Mouse (Mus musculus): ENCODE results near the gene Rell1. TPM values are rescaled to one million over a fixed set of nuclear protein-coding genes. Genes with fewer than 3 reads are reported as not detected.
A peak's percentile ranks its signal among the peaks of the same experiment; 100 is the strongest.

The Rell1 gene
- polyA plus RNA-seq, 1 experiment from 2014 or later: 5.4 TPM

GRCm38 (mm10) chr5:63982296-63982695 lies 13.6 kb upstream of the Rell1 start:
- Histone ChIP-seq H3K27ac (replicated peaks in 1 of 2; ENCODE audit: control insufficient read depth in 1 of 2, insufficient read depth in 1 of 2, low read depth in 2 of 2, low read length in 2 of 2) (no peak overlapping the region), H3K4me2 (ENCODE audit: low read length) (peak overlapping the region; percentile 19; the same call in 1 of the 2 replicates)
- 7% methylated on average over 11 of the region's 11 CpGs for WGBS

GRCm38 (mm10) chr5:63970991-63971390 lies 2.3 kb upstream of the Rell1 start:
- H3K27ac ChIP-seq (replicated peaks in 1 of 2; ENCODE audit: control insufficient read depth in 1 of 2, insufficient read depth in 1 of 2, low read depth in 2 of 2, low read length in 2 of 2): no peak overlapping the region
- no peak for ATAC-seq (ENCODE audit: insufficient number of reproducible peaks, insufficient read depth, low FRiP score, low read depth)
- 92% methylated on average over 2 of the region's 2 CpGs for WGBS
- no peak overlapping the region for H3K4me2 ChIP-seq (ENCODE audit: low read length)
- H3K36me3 ChIP-seq (ENCODE audit: control insufficient read depth, insufficient read depth, low read length): no peaks in the 10 kb centered on the region
- H3K4me3 ChIP-seq (ENCODE audit: control insufficient read depth in 1 of 2, insufficient read depth in 1 of 2, low read depth in 1 of 2, low read length in 2 of 2): no peak overlapping the region
- H3K4me1 ChIP-seq (ENCODE audit: control insufficient read depth in 2 of 2, insufficient read depth in 2 of 2, low read length in 2 of 2): peaks cover 0 to 20% of the 10 kb centered on the region in 2 experiments; a peak in 2 of 4 replicates
- no peaks in the 10 kb centered on the region for H3K9me3 ChIP-seq (ENCODE audit: control insufficient read depth, low read length)
- H3K27me3 ChIP-seq (ENCODE audit: control insufficient read depth, insufficient read depth, low read length): no peaks in the 10 kb centered on the region
- H3K9ac ChIP-seq (ENCODE audit: low read length): no peak overlapping the region

More at GRCm38 (mm10) chr5:63982296-63982695, 13.6 kb upstream of the Rell1 start:
- Histone ChIP-seq H3K27me3 (ENCODE audit: control insufficient read depth, insufficient read depth, low read length) (no peaks in the 10 kb centered on the region), H3K4me1 (ENCODE audit: control insufficient read depth in 2 of 2, insufficient read depth in 2 of 2, low read length in 2 of 2) (peaks cover 2 to 6% of the 10 kb centered on the region in 2 experiments; a peak in 2 of 4 replicates), H3K36me3 (ENCODE audit: control insufficient read depth, insufficient read depth, low read length) (no peaks in the 10 kb centered on the region), H3K4me3 (ENCODE audit: control insufficient read depth in 1 of 2, insufficient read depth in 1 of 2, low read depth in 1 of 2, low read length in 2 of 2) (no peak overlapping the region), H3K9ac (ENCODE audit: low read length) (no peak overlapping the region), H3K9me3 (ENCODE audit: control insufficient read depth, low read length) (no peaks in the 10 kb centered on the region)
- no peak; the same call in 1 of the 2 replicates for ATAC-seq (ENCODE audit: insufficient number of reproducible peaks, insufficient read depth, low FRiP score, low read depth)

GRCm38 (mm10) chr5:63970281-63970732 lies 1.6 kb upstream of the Rell1 start:
- no peak overlapping the region for H3K4me3 ChIP-seq (ENCODE audit: control insufficient read depth in 1 of 2, insufficient read depth in 1 of 2, low read depth in 1 of 2, low read length in 2 of 2)
- no peaks in the 10 kb centered on the region for H3K36me3 ChIP-seq (ENCODE audit: control insufficient read depth, insufficient read depth, low read length)
- H3K27me3 ChIP-seq (ENCODE audit: control insufficient read depth, insufficient read depth, low read length): no peaks in the 10 kb centered on the region
- peaks cover 0 to 20% of the 10 kb centered on the region in 2 experiments; a peak in 2 of 4 replicates for H3K4me1 ChIP-seq (ENCODE audit: control insufficient read depth in 2 of 2, insufficient read depth in 2 of 2, low read length in 2 of 2)
- no peak for ATAC-seq (ENCODE audit: insufficient number of reproducible peaks, insufficient read depth, low FRiP score, low read depth)
- WGBS: 29% methylated on average over 7 of the region's 7 CpGs
- no peak overlapping the region; the same call in 1 of the 2 replicates for H3K4me2 ChIP-seq (ENCODE audit: low read length)
- no peak overlapping the region for H3K9ac ChIP-seq (ENCODE audit: low read length)
- H3K9me3 ChIP-seq (ENCODE audit: control insufficient read depth, low read length): no peaks in the 10 kb centered on the region
- H3K27ac ChIP-seq (replicated peaks in 1 of 2; ENCODE audit: control insufficient read depth in 1 of 2, insufficient read depth in 1 of 2, low read depth in 2 of 2, low read length in 2 of 2): peak overlapping the region in 1 of 2 experiments; percentile 37; a peak in 1 of 4 replicates

GRCm38 (mm10) chr5:63969476-63970112 lies 897 bp upstream of the Rell1 start:
- 29% methylated on average over 5 of the region's 5 CpGs for WGBS
- Histone ChIP-seq H3K4me2 (ENCODE audit: low read length) (peak overlapping the region; percentile 76), H3K9ac (ENCODE audit: low read length) (peak overlapping the region; percentile 72; the same call in 1 of the 2 replicates), H3K4me1 (ENCODE audit: control insufficient read depth in 2 of 2, insufficient read depth in 2 of 2, low read length in 2 of 2) (peaks cover 0 to 20% of the 10 kb centered on the region in 2 experiments; a peak in 2 of 4 replicates), H3K4me3 (ENCODE audit: control insufficient read depth in 1 of 2, insufficient read depth in 1 of 2, low read depth in 1 of 2, low read length in 2 of 2) (peak overlapping the region in 1 of 2 experiments; percentile 73; a peak in 3 of 4 replicates), H3K27ac (replicated peaks in 1 of 2; ENCODE audit: control insufficient read depth in 1 of 2, insufficient read depth in 1 of 2, low read depth in 2 of 2, low read length in 2 of 2) (peak overlapping the region; percentile 6 to 69; a peak in 2 of 4 replicates), H3K9me3 (ENCODE audit: control insufficient read depth, low read length) (no peaks in the 10 kb centered on the region), H3K27me3 (ENCODE audit: control insufficient read depth, insufficient read depth, low read length) (no peaks in the 10 kb centered on the region), H3K36me3 (ENCODE audit: control insufficient read depth, insufficient read depth, low read length) (no peaks in the 10 kb centered on the region)
- no peak for ATAC-seq (ENCODE audit: insufficient number of reproducible peaks, insufficient read depth, low FRiP score, low read depth)

GRCm38 (mm10) chr5:63967591-63968141 lies 1.0 kb downstream of the Rell1 start:
- peak overlapping the region; percentile 58 to 73 for H3K4me3 ChIP-seq (ENCODE audit: control insufficient read depth in 1 of 2, insufficient read depth in 1 of 2, low read depth in 1 of 2, low read length in 2 of 2)

GRCm38 (mm10) chr5:63966379-63966778 lies 2.3 kb downstream of the Rell1 start:
- Histone ChIP-seq H3K36me3 (ENCODE audit: control insufficient read depth, insufficient read depth, low read length) (no peaks in the 10 kb centered on the region), H3K27me3 (ENCODE audit: control insufficient read depth, insufficient read depth, low read length) (no peaks in the 10 kb centered on the region), H3K9me3 (ENCODE audit: control insufficient read depth, low read length) (no peaks in the 10 kb centered on the region), H3K4me1 (ENCODE audit: control insufficient read depth in 2 of 2, insufficient read depth in 2 of 2, low read length in 2 of 2) (peaks cover 0 to 20% of the 10 kb centered on the region in 2 experiments; a peak in 3 of 4 replicates), H3K27ac (replicated peaks in 1 of 2; ENCODE audit: control insufficient read depth in 1 of 2, insufficient read depth in 1 of 2, low read depth in 2 of 2, low read length in 2 of 2) (no peak overlapping the region), H3K9ac (ENCODE audit: low read length) (no peak overlapping the region), H3K4me3 (ENCODE audit: control insufficient read depth in 1 of 2, insufficient read depth in 1 of 2, low read depth in 1 of 2, low read length in 2 of 2) (no peak overlapping the region), H3K4me2 (ENCODE audit: low read length) (no peak overlapping the region)
- WGBS: 66% methylated on average over 4 of the region's 4 CpGs
- no peak for ATAC-seq (ENCODE audit: insufficient number of reproducible peaks, insufficient read depth, low FRiP score, low read depth)

More at GRCm38 (mm10) chr5:63967591-63968141, 1.0 kb downstream of the Rell1 start:
- Histone ChIP-seq H3K4me2 (ENCODE audit: low read length) (peak overlapping the region; percentile 76), H3K36me3 (ENCODE audit: control insufficient read depth, insufficient read depth, low read length) (no peaks in the 10 kb centered on the region), H3K4me1 (ENCODE audit: control insufficient read depth in 2 of 2, insufficient read depth in 2 of 2, low read length in 2 of 2) (peaks cover 0 to 20% of the 10 kb centered on the region in 2 experiments; a peak in 3 of 4 replicates), H3K27me3 (ENCODE audit: control insufficient read depth, insufficient read depth, low read length) (no peaks in the 10 kb centered on the region), H3K9me3 (ENCODE audit: control insufficient read depth, low read length) (no peaks in the 10 kb centered on the region), H3K27ac (replicated peaks in 1 of 2; ENCODE audit: control insufficient read depth in 1 of 2, insufficient read depth in 1 of 2, low read depth in 2 of 2, low read length in 2 of 2) (0 out of 4 replicates have a peak overlapping the region, but pooled peaks of 1 of the 2 experiments have one; percentile 6), H3K9ac (ENCODE audit: low read length) (peak overlapping the region; percentile 77)
- no peak for ATAC-seq (ENCODE audit: insufficient number of reproducible peaks, insufficient read depth, low FRiP score, low read depth)
- 16% methylated on average over 12 of the region's 12 CpGs for WGBS

- no peak overlapping the region for H3K27ac ChIP-seq (replicated peaks in 1 of 2; ENCODE audit: control insufficient read depth in 1 of 2, insufficient read depth in 1 of 2, low read depth in 2 of 2, low read length in 2 of 2)
- 81% methylated on average over 1 of the region's 1 CpGs for WGBS
- H3K4me1 ChIP-seq (ENCODE audit: control insufficient read depth in 2 of 2, insufficient read depth in 2 of 2, low read length in 2 of 2): peaks cover 0 to 20% of the 10 kb centered on the region in 2 experiments; a peak in 3 of 4 replicates
- H3K9me3 ChIP-seq (ENCODE audit: control insufficient read depth, low read length): no peaks in the 10 kb centered on the region
- no peaks in the 10 kb centered on the region for H3K36me3 ChIP-seq (ENCODE audit: control insufficient read depth, insufficient read depth, low read length)
- no peak for ATAC-seq (ENCODE audit: insufficient number of reproducible peaks, insufficient read depth, low FRiP score, low read depth)
- H3K9ac ChIP-seq (ENCODE audit: low read length): no peak overlapping the region
- no peak overlapping the region for H3K4me3 ChIP-seq (ENCODE audit: control insufficient read depth in 1 of 2, insufficient read depth in 1 of 2, low read depth in 1 of 2, low read length in 2 of 2)
- no peaks in the 10 kb centered on the region for H3K27me3 ChIP-seq (ENCODE audit: control insufficient read depth, insufficient read depth, low read length)
- H3K4me2 ChIP-seq (ENCODE audit: low read length): no peak overlapping the region
Observed at GRCm38 (mm10) chr5:63965946-63966345, 2.8 kb downstream of the Rell1 start.

All from heart, embryonic 14.5 days (tissue).